15 mouse cellular contexts compared by ENCODE assay signal in the genomic region with DNA sequence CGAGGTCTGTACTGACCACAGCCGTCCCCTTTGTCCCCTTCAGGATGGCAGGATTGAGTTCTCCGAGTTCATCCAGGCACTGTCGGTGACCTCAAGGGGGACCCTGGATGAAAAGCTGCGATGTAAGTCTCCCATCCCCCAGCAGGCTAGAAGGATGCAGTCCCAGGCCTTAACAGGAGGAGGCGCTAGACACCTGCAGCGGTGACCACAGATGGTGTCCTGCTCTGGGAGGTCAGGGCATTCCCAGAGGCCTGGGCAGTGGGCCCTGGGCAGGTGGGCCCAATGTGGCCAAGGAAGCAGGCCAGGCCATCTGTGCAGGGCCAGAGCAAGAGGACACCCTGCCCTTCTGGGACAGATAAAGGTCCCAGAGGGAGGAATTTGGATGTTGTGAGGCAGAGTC. TPM values are rescaled to one million over a fixed set of nuclear protein-coding genes. Genes with fewer than 3 reads are reported as not detected.
A peak's percentile ranks its signal among the peaks of the same experiment; 100 is the strongest.
DNase-seq lines count a peak whose midpoint lies in the region; ATAC-seq and TF ChIP-seq lines count a peak whose summit lies in the region.
"Had no signal": no experiment of that assay in that cellular context is flagged by ENCODE, and none has a peak within 500 bp of the region (broad histone marks: within the 10 kb centered on the region; RNA-seq: fewer than 3 reads in every experiment).

No protein-coding gene starts in this region.

- H3K4me1 ChIP-seq in heart, postnatal 0 days (ENCODE audit: control insufficient read depth, insufficient read depth) = no peaks in the 10 kb centered on the region
- no peaks in the 10 kb centered on the region for H3K4me1 ChIP-seq in heart, embryonic 11.5 days (ENCODE audit: control insufficient read depth, insufficient read depth, low read length)
- H3K4me1 ChIP-seq in lung, embryonic 14.5 days (ENCODE audit: insufficient read depth) = no peaks in the 10 kb centered on the region
- no peaks in the 10 kb centered on the region for H3K4me1 ChIP-seq in embryonic fibroblast, embryonic 13.5 days (ENCODE audit: control insufficient read depth, insufficient read depth, low read length)
- no peaks in the 10 kb centered on the region for H3K4me1 ChIP-seq in forebrain, embryonic 10.5 days
- H3K4me1 ChIP-seq: embryonic facial prominence, embryonic 12.5 days; limb, embryonic 13.5 days had no signal

- peak; percentile 37 for TF ChIP-seq CTCF in heart, postnatal 0 days (IDR thresholded peaks at IDR 0.05; ENCODE audit: low read depth)
- TF ChIP-seq CTCF in lung, embryonic 14.5 days (IDR thresholded peaks at IDR 0.05; ENCODE audit: low read depth) = peak; percentile 52
- TF ChIP-seq CTCF in embryonic fibroblast, embryonic 13.5 days (IDR thresholded peaks at IDR 0.05; ENCODE audit: borderline replicate concordance, insufficient read depth, low read length) = 0 out of 2 replicates have a peak, but pooled peaks have one; percentile 34

- 46% methylated on average over 7 of the region's 7 CpGs for WGBS in heart, postnatal 0 days
- 42% methylated on average over 7 of the region's 7 CpGs for WGBS in heart, embryonic 11.5 days (ENCODE audit: insufficient replicate concordance)
- WGBS in lung, embryonic 14.5 days = 52% methylated on average over 7 of the region's 7 CpGs
- 41% methylated on average over 7 of the region's 7 CpGs for WGBS in forebrain, embryonic 10.5 days

- H3K4me3 ChIP-seq in heart, postnatal 0 days (ENCODE audit: low read depth, low read length) = no peak overlapping the region
- no peak overlapping the region for H3K4me3 ChIP-seq in heart, embryonic 11.5 days (ENCODE audit: low read depth, low read length)
- no peak overlapping the region for H3K4me3 ChIP-seq in lung, embryonic 14.5 days (ENCODE audit: low read depth, low read length)
- H3K4me3 ChIP-seq in embryonic fibroblast, embryonic 13.5 days (ENCODE audit: insufficient read depth, low read length) = no peak overlapping the region
- no peak overlapping the region for H3K4me3 ChIP-seq in forebrain, embryonic 10.5 days
- H3K4me3 ChIP-seq: embryonic facial prominence, embryonic 12.5 days; limb, embryonic 13.5 days had no signal

- H3K9ac ChIP-seq in heart, postnatal 0 days (replicated peaks; ENCODE audit: low read depth, low read length) = no peak overlapping the region
- H3K9ac ChIP-seq in heart, embryonic 11.5 days (ENCODE audit: low read depth, low read length) = no peak overlapping the region
- H3K9ac ChIP-seq in lung, embryonic 14.5 days = no peak overlapping the region
- H3K9ac ChIP-seq: embryonic facial prominence, embryonic 12.5 days; limb, embryonic 13.5 days had no signal

- no peak overlapping the region for H3K27ac ChIP-seq in heart, postnatal 0 days (ENCODE audit: low read depth)
- H3K27ac ChIP-seq in heart, embryonic 11.5 days (ENCODE audit: low read depth, low read length) = no peak overlapping the region
- H3K27ac ChIP-seq in lung, embryonic 14.5 days (ENCODE audit: low read depth) = no peak overlapping the region
- no peak overlapping the region for H3K27ac ChIP-seq in embryonic fibroblast, embryonic 13.5 days (ENCODE audit: insufficient read depth, low read length)
- no peak overlapping the region for H3K27ac ChIP-seq in forebrain, embryonic 10.5 days
- H3K27ac ChIP-seq: embryonic facial prominence, embryonic 12.5 days; limb, embryonic 13.5 days had no signal

- ATAC-seq in heart, postnatal 0 days (ENCODE audit: insufficient read depth, low read depth) = no peak
- ATAC-seq in heart, embryonic 11.5 days (replicated peaks; ENCODE audit: insufficient number of reproducible peaks, low FRiP score, low TSS enrichment) = no peak
- no peak for ATAC-seq in lung, embryonic 14.5 days (ENCODE audit: insufficient read depth)
- ATAC-seq: forebrain, embryonic 16.5 days; hindbrain, embryonic 16.5 days had no signal

- TF ChIP-seq POLR2A in embryonic fibroblast, embryonic 13.5 days (IDR thresholded peaks at IDR 0.05; ENCODE audit: low read depth, low read length) = no peak

- no peak for DNase-seq in heart, postnatal 0 days (ENCODE audit: low spot score)
- DNase-seq in lung, embryonic 14.5 days = no peak
- no peak for DNase-seq in lung, postnatal 10 days
- peak; percentile 64 for DNase-seq in R1 (ENCODE audit: low read depth, low spot score)
- DNase-seq in spleen, postnatal 36 days (ENCODE audit: low spot score in 2 of 2) = no peak
- no peak for DNase-seq in forebrain, embryonic 10.5 days (ENCODE audit: extremely low spot score, low spot score)
- DNase-seq: adrenal gland, postnatal 14 days; heart, adult 18-20 months; thymus, adult 2 months had no signal

- H3K27me3 ChIP-seq in heart, postnatal 0 days (ENCODE audit: control insufficient read depth, insufficient read depth, low read length) = no peaks in the 10 kb centered on the region
- H3K27me3 ChIP-seq in heart, embryonic 11.5 days (ENCODE audit: control insufficient read depth, insufficient read depth, low read length) = no peaks in the 10 kb centered on the region
- H3K27me3 ChIP-seq in lung, embryonic 14.5 days (ENCODE audit: insufficient read depth, low read length) = no peaks in the 10 kb centered on the region
- H3K27me3 ChIP-seq in forebrain, embryonic 10.5 days (ENCODE audit: poor library complexity, severe bottlenecking) = no peaks in the 10 kb centered on the region
- H3K27me3 ChIP-seq: embryonic facial prominence, embryonic 12.5 days; limb, embryonic 13.5 days had no signal

- H3K9me3 ChIP-seq in heart, postnatal 0 days (replicated peaks; ENCODE audit: control insufficient read depth, low read length) = no peaks in the 10 kb centered on the region
- H3K9me3 ChIP-seq in heart, embryonic 11.5 days (replicated peaks; ENCODE audit: control insufficient read depth, low read length) = no peaks in the 10 kb centered on the region
- no peaks in the 10 kb centered on the region for H3K9me3 ChIP-seq in lung, embryonic 14.5 days (ENCODE audit: low read depth, low read length)
- H3K9me3 ChIP-seq in forebrain, embryonic 10.5 days = no peaks in the 10 kb centered on the region
- H3K9me3 ChIP-seq: embryonic facial prominence, embryonic 12.5 days; limb, embryonic 13.5 days had no signal

- H3K4me2 ChIP-seq in heart, postnatal 0 days (ENCODE audit: low read depth, low read length) = no peak overlapping the region
- H3K4me2 ChIP-seq in heart, embryonic 11.5 days = no peak overlapping the region
- H3K4me2 ChIP-seq in lung, embryonic 14.5 days = no peak overlapping the region
- H3K4me2 ChIP-seq: embryonic facial prominence, embryonic 12.5 days; limb, embryonic 13.5 days had no signal

- peaks cover 35% of the 10 kb centered on the region for H3K36me3 ChIP-seq in heart, postnatal 0 days (replicated peaks; ENCODE audit: control insufficient read depth, insufficient read depth, low read length)
- H3K36me3 ChIP-seq in heart, embryonic 11.5 days (ENCODE audit: control insufficient read depth, insufficient read depth, low read length) = peaks cover 9% of the 10 kb centered on the region
- peaks cover 48% of the 10 kb centered on the region for H3K36me3 ChIP-seq in lung, embryonic 14.5 days (ENCODE audit: insufficient read depth)
- peaks cover 74% of the 10 kb centered on the region for H3K36me3 ChIP-seq in forebrain, embryonic 10.5 days (replicated peaks)

- TF ChIP-seq EP300 in heart, postnatal 0 days (IDR thresholded peaks at IDR 0.05; ENCODE audit: low read depth) = no peak

RNA-seq across cellular contexts. Expression of a gene that starts 31.9 kb away (rescaled TPM):
- 0.35 and 3.1 TPM in 2 replicates for total RNA-seq in heart, postnatal 0 days (2014; rRNA removed; ENCODE audit: low replicate concordance)
- polyA plus RNA-seq in heart, postnatal 0 days (2015; fragmentation: Nextera tagmentation; extraction: Ambion mirVana) = 0.67 and 0.77 TPM in 2 replicates
- polyA plus RNA-seq in heart, embryonic 11.5 days (2014; fragmentation: Nextera tagmentation; extraction: Ambion mirVana) = 0.27 TPM in 1 of 2 replicates, not detected in the other
- polyA plus RNA-seq in lung, embryonic 14.5 days (2014; fragmentation: Nextera tagmentation; extraction: Ambion mirVana) = 1.1 and 1.3 TPM in 2 replicates
- 0.49 and 2.0 TPM in 2 replicates for polyA plus RNA-seq in embryonic fibroblast, embryonic 13.5 days (2011; ENCODE audit: insufficient read length, low read depth, missing spikeins)
- 0.22 TPM in 1 of 2 replicates, not detected in the other for polyA plus RNA-seq in forebrain, embryonic 10.5 days (2016; fragmentation: Nextera tagmentation; extraction: Ambion mirVana)

RNA-seq across cellular contexts. Expression of a gene that starts 36.6 kb away (rescaled TPM):
- 24.9 and 31.4 TPM in 2 replicates for total RNA-seq in heart, postnatal 0 days (2014; rRNA removed; ENCODE audit: low replicate concordance)
- polyA plus RNA-seq in heart, postnatal 0 days (2015; fragmentation: Nextera tagmentation; extraction: Ambion mirVana) = 17.7 and 18.6 TPM in 2 replicates
- 42.8 and 46.5 TPM in 2 replicates for polyA plus RNA-seq in heart, embryonic 11.5 days (2014; fragmentation: Nextera tagmentation; extraction: Ambion mirVana)
- 26.5 and 28.6 TPM in 2 replicates for polyA plus RNA-seq in lung, embryonic 14.5 days (2014; fragmentation: Nextera tagmentation; extraction: Ambion mirVana)
- polyA plus RNA-seq in embryonic fibroblast, embryonic 13.5 days (2011; ENCODE audit: insufficient read length, low read depth, missing spikeins) = 43.6 and 53.2 TPM in 2 replicates
- 43.3 and 47.8 TPM in 2 replicates for polyA plus RNA-seq in forebrain, embryonic 10.5 days (2016; fragmentation: Nextera tagmentation; extraction: Ambion mirVana)
